Mouse (Mus musculus) T-cell, adult 2 months (primary cell): ENCODE data around the gene Gm12185.
A peak's percentile ranks its signal among the peaks of the same experiment; 100 is the strongest.
"Not testable (repeated sequence)": the region's sequence is repeated elsewhere in the genome, so short reads cannot be mapped to it uniquely, and the experiment has no call there.

Source experiments
- DNase-seq: peaks from one replicate; pipeline ENCODE4 v3.0.0; 2022; ENCODE audit warnings: low spot score

The Gm12185 gene

GRCm38 (mm10) chr11:48913611-48914010 is 78.4 kb downstream of the Gm12185 start:
- no peak for DNase-seq

- no peak for DNase-seq
These were observed 83.6 kb downstream of the Gm12185 start for GRCm38 (mm10) chr11:48908459-48908858.

GRCm38 (mm10) chr11:48902021-48902420 is 90.0 kb downstream of the Gm12185 start, which contains the start of gene Gm5431:
TSS of gene Gm5431 (minus strand) at chr11:48902214.
- no peak for DNase-seq

GRCm38 (mm10) chr11:48901567-48901930 is 90.5 kb downstream of the Gm12185 start:
- not testable (repeated sequence) for DNase-seq

- DNase-seq, result not testable (repeated sequence)
These were observed 91.1 kb downstream of the Gm12185 start for GRCm38 (mm10) chr11:48900654-48901566.

GRCm38 (mm10) chr11:48898812-48899431 is 93.1 kb downstream of the Gm12185 start:
- DNase-seq, result no peak

- DNase-seq, result no peak
These were observed 115.3 kb downstream of the Gm12185 start for GRCm38 (mm10) chr11:48876680-48877079.

GRCm38 (mm10) chr11:48875343-48875837 is 116.6 kb downstream of the Gm12185 start:
- not testable (repeated sequence) for DNase-seq

GRCm38 (mm10) chr11:48874465-48874864 is 117.6 kb downstream of the Gm12185 start:
- peak; percentile 77 for DNase-seq

- DNase-seq, result no peak
These were observed 118.3 kb downstream of the Gm12185 start for GRCm38 (mm10) chr11:48873591-48874290.

- no peak for DNase-seq
These were observed 119.2 kb downstream of the Gm12185 start for GRCm38 (mm10) chr11:48872695-48873300.

GRCm38 (mm10) chr11:48871817-48872541 is 120.0 kb downstream of the Gm12185 start:
- peak; percentile 34 for DNase-seq

GRCm38 (mm10) chr11:48871201-48871772 is 120.7 kb downstream of the Gm12185 start, which contains the start of gene Irgm1:
TSS of gene Irgm1 (minus strand) at chr11:48871683.
- peak; percentile 76 for DNase-seq

- DNase-seq, result no peak
These were observed 121.2 kb downstream of the Gm12185 start for GRCm38 (mm10) chr11:48870781-48871180.

GRCm38 (mm10) chr11:48869380-48870110 is 122.5 kb downstream of the Gm12185 start:
- peak; percentile 21 for DNase-seq

- DNase-seq, result no peak
These were observed 125.5 kb downstream of the Gm12185 start for GRCm38 (mm10) chr11:48866481-48866880.

- no peak for DNase-seq
These were observed 128.2 kb downstream of the Gm12185 start for GRCm38 (mm10) chr11:48863808-48864207.

GRCm38 (mm10) chr11:48862784-48863319 is 129.2 kb downstream of the Gm12185 start:
- no peak for DNase-seq

- peak; percentile 67 for DNase-seq
These were observed 133.0 kb downstream of the Gm12185 start for GRCm38 (mm10) chr11:48859014-48859413.
